Mouse (Mus musculus): ENCODE measurements around the gene Rab21. TPM values are rescaled to one million over a fixed set of nuclear protein-coding genes. Genes with fewer than 3 reads are reported as not detected.

Gene Rab21
- 4.2 and 4.8 TPM in 2 replicates for polyA plus RNA-seq (2015; fragmentation: Nextera tagmentation; extraction: Ambion mirVana)

DNA sequence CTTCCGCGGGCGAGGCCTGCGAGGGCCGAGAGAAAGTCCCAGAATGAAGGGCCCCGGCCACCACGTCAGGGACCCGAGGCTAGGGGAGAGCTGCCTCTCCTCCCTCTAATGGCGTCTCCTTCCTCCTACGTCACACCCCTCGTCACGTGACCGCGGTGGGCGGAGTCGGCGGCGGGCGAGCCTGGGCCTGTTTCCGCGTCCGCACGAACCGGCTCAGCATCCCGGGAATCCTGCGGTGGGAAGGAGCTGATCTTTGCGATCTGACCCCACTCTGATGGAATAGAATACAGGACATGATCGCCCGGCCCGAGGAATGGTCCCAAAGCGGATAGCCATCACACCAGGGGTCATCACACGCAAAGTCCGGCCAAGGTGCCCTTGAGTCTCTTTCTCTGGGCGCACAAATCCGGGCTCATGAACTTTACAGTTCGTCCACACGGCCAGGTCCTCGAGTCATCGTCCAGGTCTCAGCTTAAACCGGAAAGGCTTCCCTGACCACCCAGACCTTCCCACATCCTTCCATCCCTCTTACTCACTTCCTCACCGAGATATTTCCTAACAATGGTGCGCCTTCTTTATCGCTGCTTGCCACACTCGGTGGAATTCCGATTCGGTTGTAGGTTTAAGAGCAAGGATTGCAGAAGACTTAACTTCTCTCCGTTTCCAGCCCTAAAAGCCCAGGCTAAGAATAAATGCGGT, at the start of gene Rab21:
Gene Rab21, minus strand, starts transcription at position 122 of the 699 bp plus-strand sequence.
- Histone ChIP-seq H3K9ac (peak within 1 kb of the TSS; percentile 88), H3K27me3 (no peaks in the 10 kb centered on the region), H3K27ac (peak within 1 kb of the TSS; percentile 92), H3K9me3 (no peaks in the 10 kb centered on the region), H3K4me2 (replicated peaks) (peak within 1 kb of the TSS; percentile 91), H3K4me1 (peaks cover 24% of the 10 kb centered on the region), H3K4me3 (peak within 1 kb of the TSS; percentile 92), H3K36me3 (no peaks in the 10 kb centered on the region)
- WGBS = under 1% methylated on average over 46 of the region's 48 CpGs
- ATAC-seq (ENCODE audit: low FRiP score, low read depth) = peak; percentile 94

DNA sequence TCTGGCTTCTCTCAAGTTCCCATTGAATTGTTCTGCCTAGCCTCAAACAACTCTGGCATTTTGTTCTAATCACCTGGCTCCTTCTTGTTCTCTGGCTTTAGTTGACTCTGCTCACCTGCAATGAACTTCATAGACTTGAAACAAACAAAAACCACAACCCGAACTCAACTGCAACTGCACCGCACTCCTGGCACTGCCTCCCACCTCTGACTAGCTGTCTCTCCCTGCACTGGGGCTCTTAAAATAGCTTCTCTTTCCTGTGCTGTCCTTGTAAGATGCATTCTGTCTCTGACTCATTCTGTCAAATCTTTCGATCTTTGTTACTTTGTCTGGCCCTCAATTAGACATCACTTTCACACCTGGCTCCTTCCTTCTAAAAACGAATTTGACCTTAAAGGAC, 47.8 kb upstream of the Rab21 start:
- no peaks in the 10 kb centered on the region for H3K9me3 ChIP-seq
- no peak for ATAC-seq (ENCODE audit: low FRiP score, low read depth)
- peak overlapping the region; percentile 64 for H3K9ac ChIP-seq
- H3K27me3 ChIP-seq = no peaks in the 10 kb centered on the region
- peak overlapping the region; percentile 61 for H3K4me3 ChIP-seq
- peaks cover 19% of the 10 kb centered on the region for H3K4me1 ChIP-seq
- H3K36me3 ChIP-seq = no peaks in the 10 kb centered on the region
- 87% methylated on average over 4 of the region's 4 CpGs for WGBS
- peak overlapping the region; percentile 67 for H3K4me2 ChIP-seq (replicated peaks)
- H3K27ac ChIP-seq = no peak overlapping the region

GRCm38 (mm10) chr10:115362623-115362964, 47.2 kb upstream of the Rab21 start:
- ATAC-seq (ENCODE audit: low FRiP score, low read depth) = peak; percentile 12
- H3K4me2 ChIP-seq (replicated peaks) = peak overlapping the region; percentile 67
- no peaks in the 10 kb centered on the region for H3K27me3 ChIP-seq

DNA sequence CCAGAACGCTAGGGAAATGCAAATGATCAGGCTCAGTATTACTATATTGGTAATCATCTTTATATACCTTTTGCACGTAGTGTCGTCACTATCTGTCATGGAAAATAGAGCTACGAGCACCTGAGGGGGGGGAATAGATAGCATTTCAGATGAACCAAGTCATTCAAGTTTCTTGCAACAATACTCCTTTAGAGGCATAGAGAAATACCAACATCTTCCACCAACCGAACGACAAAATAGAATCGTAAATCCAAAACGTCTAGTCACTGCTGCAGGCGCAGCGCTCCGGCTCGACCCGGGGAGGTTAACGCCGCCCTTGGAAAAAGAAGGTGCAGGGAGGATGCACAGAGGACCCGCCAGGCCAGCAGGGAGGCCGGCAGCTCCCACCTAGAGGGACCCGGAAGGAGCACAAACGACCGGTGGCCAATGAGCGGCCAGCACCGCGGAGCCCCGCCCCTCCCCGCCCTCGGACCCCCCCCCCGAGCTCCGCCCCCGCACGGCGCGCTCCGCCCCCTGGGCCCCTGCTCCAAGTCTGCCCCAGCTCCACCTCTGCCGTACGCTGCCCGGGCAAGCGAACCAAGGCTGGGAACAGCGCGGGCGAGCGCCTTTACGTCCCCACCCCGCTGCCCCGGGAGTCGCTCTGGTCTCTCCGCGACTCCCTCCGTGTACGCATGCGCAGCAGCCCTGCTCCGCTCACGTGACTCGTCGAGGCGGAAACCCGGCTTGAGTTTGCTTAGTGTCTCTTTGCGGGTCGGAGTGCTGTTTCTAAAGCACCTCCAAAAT, 46.6 kb upstream of the Rab21 start, which contains the start of gene Tmem19:
Gene Tmem19, minus strand, starts transcription at position 662 of the 783 bp plus-strand sequence.
- under 1% methylated on average over 53 of the region's 58 CpGs for WGBS
- H3K9ac ChIP-seq = peak within 1 kb of the TSS; percentile 64
- peaks cover 4% of the 10 kb centered on the region; the same call in 1 of the 2 replicates for H3K36me3 ChIP-seq
- peak within 1 kb of the TSS; percentile 61 for H3K4me3 ChIP-seq
- peak within 1 kb of the TSS; percentile 90 for H3K27ac ChIP-seq
- no peaks in the 10 kb centered on the region for H3K9me3 ChIP-seq
- peak within 1 kb of the TSS; percentile 67 for H3K4me2 ChIP-seq (replicated peaks)
- no peaks in the 10 kb centered on the region for H3K27me3 ChIP-seq
- ATAC-seq (ENCODE audit: low FRiP score, low read depth) = peak; percentile 99
- peaks cover 19% of the 10 kb centered on the region for H3K4me1 ChIP-seq

More at GRCm38 (mm10) chr10:115362623-115362964, 47.2 kb upstream of the Rab21 start:
- no peaks in the 10 kb centered on the region for H3K9me3 ChIP-seq
- H3K4me3 ChIP-seq = peak overlapping the region; percentile 61
- no peaks in the 10 kb centered on the region for H3K36me3 ChIP-seq
- peak overlapping the region; percentile 90; the same call in 1 of the 2 replicates for H3K27ac ChIP-seq
- WGBS = 7% methylated on average over 9 of the region's 9 CpGs
- peaks cover 19% of the 10 kb centered on the region for H3K4me1 ChIP-seq
- H3K9ac ChIP-seq = peak overlapping the region; percentile 64

DNA sequence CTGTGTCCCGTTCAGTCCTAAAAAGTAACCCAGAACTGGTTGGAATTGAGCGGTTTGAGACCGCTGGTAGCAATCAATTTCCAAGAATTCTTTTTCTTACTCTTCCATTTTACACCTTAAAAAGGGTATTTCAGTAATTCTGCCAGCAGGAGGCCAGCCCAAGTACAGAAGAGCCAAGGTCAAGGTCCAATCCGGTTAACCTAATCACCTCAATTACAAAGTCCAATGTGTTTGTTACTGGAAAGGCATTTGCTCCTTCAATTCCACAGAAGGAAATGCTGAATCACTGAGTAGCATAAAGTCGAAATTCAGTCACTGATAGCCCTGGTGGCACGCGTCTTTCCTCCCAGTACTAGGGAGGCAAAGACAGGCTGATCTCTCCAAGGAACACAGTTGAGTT, 43.7 kb upstream of the Rab21 start:
- ATAC-seq (ENCODE audit: low FRiP score, low read depth) = no peak
- WGBS = 92% methylated on average over 7 of the region's 7 CpGs
- H3K27me3 ChIP-seq = no peaks in the 10 kb centered on the region
- no peak overlapping the region for H3K4me3 ChIP-seq
- no peaks in the 10 kb centered on the region for H3K9me3 ChIP-seq
- no peak overlapping the region for H3K27ac ChIP-seq
- peaks cover 16% of the 10 kb centered on the region for H3K36me3 ChIP-seq
- H3K9ac ChIP-seq = no peak overlapping the region
- H3K4me2 ChIP-seq (replicated peaks) = no peak overlapping the region
- peaks cover 19% of the 10 kb centered on the region for H3K4me1 ChIP-seq

GRCm38 (mm10) chr10:115358216-115358919, 43.0 kb upstream of the Rab21 start:
- no peaks in the 10 kb centered on the region for H3K27me3 ChIP-seq
- H3K9me3 ChIP-seq = no peaks in the 10 kb centered on the region
- H3K36me3 ChIP-seq = peaks cover 16% of the 10 kb centered on the region
- no peak overlapping the region for H3K4me3 ChIP-seq
- H3K9ac ChIP-seq = no peak overlapping the region
- H3K4me2 ChIP-seq (replicated peaks) = no peak overlapping the region
- no peak overlapping the region for H3K27ac ChIP-seq
- H3K4me1 ChIP-seq = peaks cover 19% of the 10 kb centered on the region
- 92% methylated on average over 17 of the region's 17 CpGs for WGBS
- ATAC-seq (ENCODE audit: low FRiP score, low read depth) = no peak

DNA sequence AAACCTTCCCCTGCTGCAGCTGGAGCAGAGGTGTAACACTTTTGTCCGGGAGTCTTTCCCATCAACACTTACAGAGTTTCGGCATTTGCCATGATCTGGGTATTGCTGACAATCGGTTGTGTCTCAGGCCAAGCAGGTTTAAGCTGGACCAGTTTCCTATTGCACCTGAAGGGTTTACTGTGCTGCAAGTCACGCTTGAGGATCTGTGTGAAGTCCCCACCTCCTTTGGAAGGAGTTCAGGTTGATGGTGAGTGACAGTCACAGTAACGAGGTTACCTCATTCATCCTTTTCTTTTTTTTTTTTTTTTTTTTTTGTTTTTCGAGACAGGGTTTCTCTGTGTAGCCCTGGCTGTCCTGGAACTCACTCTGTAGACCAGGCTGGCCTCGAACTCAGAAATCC, 40.7 kb upstream of the Rab21 start:
- no peak overlapping the region for H3K4me3 ChIP-seq
- peaks cover 7% of the 10 kb centered on the region for H3K4me1 ChIP-seq
- ATAC-seq (ENCODE audit: low FRiP score, low read depth) = no peak
- H3K9ac ChIP-seq = no peak overlapping the region
- H3K9me3 ChIP-seq = no peaks in the 10 kb centered on the region
- H3K27me3 ChIP-seq = no peaks in the 10 kb centered on the region
- no peak overlapping the region for H3K4me2 ChIP-seq (replicated peaks)
- WGBS = 89% methylated on average over 6 of the region's 7 CpGs
- peaks cover 16% of the 10 kb centered on the region for H3K36me3 ChIP-seq
- H3K27ac ChIP-seq = no peak overlapping the region

DNA sequence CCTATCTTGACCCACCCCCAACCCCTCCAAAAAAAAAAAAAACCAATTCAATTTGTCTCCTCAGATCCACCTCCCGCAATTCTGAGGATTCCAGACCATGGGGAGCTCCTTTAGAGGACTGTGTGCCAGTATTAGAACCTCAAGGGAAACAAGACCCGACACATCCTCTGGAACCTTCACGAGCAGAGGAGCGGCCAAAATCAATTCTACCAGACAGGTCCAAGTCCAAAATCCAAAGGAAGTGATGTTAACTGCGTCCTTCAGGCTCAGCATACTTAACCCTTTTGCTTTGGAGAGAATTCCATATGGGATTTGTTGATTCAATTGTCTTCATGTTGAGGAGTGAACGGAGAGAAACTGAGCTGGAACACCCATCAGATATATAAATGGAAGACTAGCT, 39.6 kb upstream of the Rab21 start:
- no peak overlapping the region for H3K27ac ChIP-seq

DNA sequence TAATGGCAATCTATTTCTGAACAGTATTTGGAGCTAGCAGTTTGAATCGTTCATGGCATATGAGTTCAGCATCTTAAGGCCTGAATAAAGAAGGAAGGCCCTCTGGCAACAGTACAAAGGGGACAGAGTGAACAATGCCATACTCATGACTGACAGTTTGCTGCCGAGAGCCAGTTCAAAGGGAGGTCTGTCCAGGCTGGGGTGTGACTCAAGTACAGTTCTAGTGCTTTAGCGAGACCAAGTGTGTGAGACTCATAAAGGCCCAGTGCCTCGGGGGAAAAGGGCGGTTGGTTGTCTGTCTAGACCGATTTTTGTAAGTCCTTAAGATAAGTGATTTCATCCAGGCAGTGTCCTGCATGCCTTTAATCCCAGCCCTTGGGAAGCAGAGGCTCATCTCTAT, 39.2 kb upstream of the Rab21 start:
- WGBS = 71% methylated on average over 6 of the region's 6 CpGs

More for the DNA sequence above, 39.6 kb upstream of the Rab21 start:
- H3K4me1 ChIP-seq = no peaks in the 10 kb centered on the region
- no peaks in the 10 kb centered on the region for H3K9me3 ChIP-seq
- peaks cover 16% of the 10 kb centered on the region for H3K36me3 ChIP-seq
- WGBS = 90% methylated on average over 6 of the region's 6 CpGs
- no peak overlapping the region for H3K4me2 ChIP-seq (replicated peaks)
- no peak overlapping the region for H3K9ac ChIP-seq
- H3K27me3 ChIP-seq = no peaks in the 10 kb centered on the region
- ATAC-seq (ENCODE audit: low FRiP score, low read depth) = no peak
- no peak overlapping the region for H3K4me3 ChIP-seq

DNA sequence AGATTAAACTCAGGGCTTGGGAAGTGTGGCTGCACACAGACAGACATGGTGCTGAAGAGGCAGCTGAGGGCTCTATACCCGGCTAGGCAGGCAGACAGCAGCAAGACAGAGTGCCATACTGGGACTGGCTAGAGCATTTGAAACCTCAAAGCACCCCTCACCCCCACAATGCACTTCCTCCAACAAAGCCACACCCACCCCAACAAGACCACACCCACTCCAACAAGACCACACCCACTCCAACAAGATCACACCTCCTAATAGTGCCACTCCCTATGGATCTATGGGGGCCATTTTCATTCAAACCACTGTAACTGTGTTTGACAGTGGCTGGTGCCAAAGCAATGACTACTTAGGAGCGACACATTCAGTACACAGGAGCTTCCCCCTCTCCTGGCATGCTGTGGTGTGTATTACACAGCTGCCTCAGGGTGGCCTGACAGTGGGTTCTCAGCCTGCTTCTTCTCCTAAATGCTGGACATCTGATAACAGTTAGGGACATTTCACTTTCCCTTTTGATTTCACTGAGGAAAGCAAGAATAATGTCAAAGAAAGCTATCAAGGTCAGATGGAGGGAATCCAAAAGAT, 35.5 kb upstream of the Rab21 start:
- no peaks in the 10 kb centered on the region for H3K9me3 ChIP-seq
- no peak for ATAC-seq (ENCODE audit: low FRiP score, low read depth)
- no peaks in the 10 kb centered on the region for H3K4me1 ChIP-seq
- peaks cover 7% of the 10 kb centered on the region; the same call in 1 of the 2 replicates for H3K36me3 ChIP-seq
- H3K9ac ChIP-seq = no peak overlapping the region
- H3K4me2 ChIP-seq (replicated peaks) = no peak overlapping the region
- no peak overlapping the region for H3K4me3 ChIP-seq
- WGBS = 77% methylated on average over 2 of the region's 2 CpGs
- no peaks in the 10 kb centered on the region for H3K27me3 ChIP-seq
- no peak overlapping the region for H3K27ac ChIP-seq

More for the DNA sequence above, 39.2 kb upstream of the Rab21 start:
- Histone ChIP-seq H3K9ac (no peak overlapping the region), H3K4me1 (no peaks in the 10 kb centered on the region), H3K4me2 (replicated peaks) (no peak overlapping the region), H3K27me3 (no peaks in the 10 kb centered on the region), H3K4me3 (no peak overlapping the region), H3K27ac (no peak overlapping the region), H3K36me3 (peaks cover 16% of the 10 kb centered on the region), H3K9me3 (no peaks in the 10 kb centered on the region)
- no peak for ATAC-seq (ENCODE audit: low FRiP score, low read depth)

GRCm38 (mm10) chr10:115349509-115349908, 34.1 kb upstream of the Rab21 start:
- H3K4me2 ChIP-seq (replicated peaks) = no peak overlapping the region
- no peaks in the 10 kb centered on the region for H3K4me1 ChIP-seq
- H3K4me3 ChIP-seq = no peak overlapping the region
- H3K36me3 ChIP-seq = peaks cover 10% of the 10 kb centered on the region
- no peaks in the 10 kb centered on the region for H3K9me3 ChIP-seq
- WGBS = 85% methylated on average over 7 of the region's 7 CpGs
- no peak for ATAC-seq (ENCODE audit: low FRiP score, low read depth)
- no peak overlapping the region for H3K27ac ChIP-seq
- H3K27me3 ChIP-seq = no peaks in the 10 kb centered on the region
- H3K9ac ChIP-seq = no peak overlapping the region

All from limb, embryonic 13.5 days (tissue).